Mouse (Mus musculus) T-helper 17 cell (primary cell): ENCODE measurements at regions not wholly inside any gene's neighbourhood (a gene's known extent, or its start where the extent isn't known, plus 50 kb on each side); places are given as distances from the start of the nearest gene placed in this dataset.

ENCODE experiments used
- in situ Hi-C, 2 experiments: fragments of 300-600 bp; cut with MboI, MseI; formaldehyde crosslinking; loops; 1 replicate in 1 of 2; 2 replicates in 1 of 2; pipeline ENCODE4 v1.15.1; 2025; ENCODE audit warnings: high pct_unique_total_duplicates in 2 of 2

DNA sequence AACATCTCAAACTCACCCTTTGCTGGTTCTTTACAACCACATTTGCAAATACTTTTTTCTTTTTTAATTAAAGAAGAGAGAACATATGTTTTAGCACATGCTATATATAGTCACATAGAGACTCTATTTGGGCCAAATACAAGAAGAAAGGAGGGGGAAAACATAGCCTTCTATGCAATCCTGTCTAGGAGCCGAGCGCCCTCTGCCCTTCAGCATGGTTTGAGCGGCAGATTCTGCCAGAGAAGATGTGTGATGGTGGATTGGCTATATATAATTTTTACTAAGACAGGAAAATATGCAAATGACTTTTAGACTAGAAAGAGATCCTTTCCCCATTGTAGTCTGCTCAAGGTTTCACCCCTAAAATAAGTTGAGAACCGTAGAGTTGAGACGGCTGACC lies 60.0 kb upstream of the Myom1 start:
- in situ Hi-C loops: no loop called here

DNA sequence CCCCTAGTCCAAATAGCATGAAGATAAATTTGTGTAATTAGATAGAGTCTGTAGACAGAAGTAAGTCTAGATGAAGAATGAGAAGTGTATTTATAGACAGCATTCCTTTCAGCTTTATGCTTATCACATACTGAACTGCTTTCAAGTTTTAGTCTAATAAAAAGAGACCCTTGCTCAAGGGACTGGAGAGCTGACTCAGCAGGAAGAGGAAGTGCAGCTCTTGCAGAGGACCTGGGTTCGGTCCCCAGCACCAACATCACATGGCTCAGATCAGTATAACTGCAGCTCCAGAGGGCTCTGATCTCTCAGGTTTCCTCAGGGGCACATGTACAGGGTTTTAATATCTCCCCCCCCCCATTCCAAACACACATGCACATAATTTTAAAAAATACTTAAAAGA lies 68.2 kb upstream of the Myom1 start:
- in situ Hi-C loops: no loop called here

DNA sequence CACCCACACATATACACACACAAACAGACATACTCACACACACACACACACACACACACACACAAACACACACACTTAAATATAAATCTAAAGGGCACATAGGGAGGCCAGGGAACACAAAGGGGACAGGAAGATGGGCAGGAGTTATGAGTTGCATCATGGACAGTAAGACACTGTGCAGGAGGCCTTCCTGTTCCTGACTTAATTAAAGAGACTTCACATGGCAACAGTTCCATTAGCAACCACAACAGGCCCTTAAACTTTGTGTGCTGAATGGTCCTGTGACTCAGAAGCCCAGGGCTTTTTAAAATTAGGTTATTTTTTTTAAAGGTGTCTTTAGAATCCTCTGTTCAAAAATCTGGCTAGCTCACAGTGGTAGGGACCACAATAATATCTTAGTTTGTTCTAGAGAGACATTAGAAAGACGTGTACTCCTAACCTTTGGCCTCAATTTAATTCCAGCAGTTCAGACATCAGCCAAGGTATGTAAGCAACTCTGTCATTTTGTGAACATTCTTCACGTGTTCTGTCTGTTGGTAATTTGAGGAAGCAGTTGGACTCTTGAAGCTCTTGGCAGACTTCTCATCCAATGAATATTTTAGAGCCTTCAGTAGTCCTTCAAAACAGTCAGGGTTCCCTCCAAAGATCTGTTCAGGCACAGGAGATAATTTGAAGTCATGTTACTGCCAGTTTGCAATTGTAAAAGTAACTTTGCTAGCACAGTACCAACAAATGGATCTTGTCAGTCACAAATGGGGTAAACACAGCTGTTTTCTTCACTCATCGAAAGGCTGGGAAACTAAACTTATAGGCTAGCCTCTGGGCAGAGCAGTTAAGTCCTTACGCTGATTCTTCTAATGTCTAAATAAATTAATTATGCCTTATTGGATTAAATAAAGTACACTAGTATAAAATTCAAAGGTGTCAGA lies 69.0 kb upstream of the Myom1 start:
- in situ Hi-C loops: no loop called here

GRCm38 (mm10) chr17:70932565-70932964 lies 69.9 kb upstream of the Myom1 start:
- in situ Hi-C loops: no loop called here

DNA sequence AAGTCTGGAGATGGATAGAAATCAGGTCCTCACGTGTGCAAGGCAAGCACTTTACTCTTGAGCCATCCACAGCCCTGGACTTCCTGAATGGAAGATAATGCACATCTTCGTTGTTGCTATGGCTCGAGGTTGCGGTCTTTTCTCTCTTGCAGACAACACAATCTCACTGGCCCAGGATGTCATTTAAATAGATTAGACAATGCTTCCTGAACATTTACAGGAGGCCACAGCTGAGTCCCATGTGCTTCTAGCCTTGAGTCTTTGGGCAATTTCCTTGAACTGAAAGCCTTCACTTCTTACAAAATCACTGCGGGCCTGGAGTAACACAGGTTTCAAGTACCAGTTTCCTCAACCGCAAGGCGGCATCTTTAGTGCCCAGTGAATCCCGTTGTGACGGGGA lies 71.8 kb upstream of the Myom1 start:
- in situ Hi-C loops: no loop called here

DNA sequence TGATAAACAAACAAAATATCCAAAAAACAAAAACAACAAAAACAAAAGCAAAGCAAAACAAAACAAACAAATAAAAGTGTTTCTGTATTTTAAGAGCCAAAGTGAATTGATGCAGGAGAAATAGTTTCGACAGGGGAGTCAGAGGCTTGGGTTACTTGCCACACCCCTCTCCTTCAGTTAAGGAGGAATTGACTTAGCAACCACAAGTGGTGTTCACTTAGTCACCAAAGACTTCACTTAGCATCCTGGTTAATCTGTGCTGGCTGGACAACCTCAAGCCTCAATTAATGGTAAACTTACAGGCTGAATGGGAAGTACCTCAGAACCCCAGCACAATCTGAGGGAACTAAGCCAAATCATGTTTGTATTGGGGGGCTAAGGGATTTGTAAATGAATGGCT lies 72.9 kb upstream of the Myom1 start:
- in situ Hi-C loops: no loop called here

GRCm38 (mm10) chr17:70924565-70925220 lies 71.3 kb upstream of the Tgif1 start:
- in situ Hi-C loops: loop anchor here in 1 of 2 experiments (5.0 kb wide), 1 partner anchor 72 kb away; the partner anchor contains the start of gene Tgif1

DNA sequence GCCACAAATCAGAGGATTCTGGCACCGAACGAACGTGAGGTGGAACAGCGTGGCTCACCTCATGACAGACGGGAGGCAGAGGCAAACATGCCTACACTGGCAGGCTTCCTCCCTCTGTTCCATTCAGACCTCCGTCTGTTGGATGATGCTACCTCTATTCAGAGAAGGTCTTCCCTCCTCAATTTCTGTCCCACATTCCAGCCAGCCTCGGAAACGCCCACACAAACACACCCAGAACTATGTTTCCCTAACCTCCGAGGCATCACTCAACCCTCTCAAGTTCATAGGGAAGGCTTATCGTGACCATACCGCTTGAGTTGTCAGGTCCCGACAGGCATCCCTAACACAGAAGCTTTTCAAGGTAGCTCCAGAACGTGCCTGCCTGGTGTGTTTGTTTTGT lies 68.3 kb upstream of the Tgif1 start:
- in situ Hi-C loops: loop anchor here in 1 of 2 experiments (5.0 kb wide), 1 partner anchor 69 kb away; the partner anchor contains the start of gene Tgif1

- in situ Hi-C loops: loop anchor here in 1 of 2 experiments (5.0 kb wide), 1 partner anchor 68 kb away; the partner anchor contains the start of gene Tgif1
Observed at GRCm38 (mm10) chr17:70920181-70920580, 66.8 kb upstream of the Tgif1 start.

DNA sequence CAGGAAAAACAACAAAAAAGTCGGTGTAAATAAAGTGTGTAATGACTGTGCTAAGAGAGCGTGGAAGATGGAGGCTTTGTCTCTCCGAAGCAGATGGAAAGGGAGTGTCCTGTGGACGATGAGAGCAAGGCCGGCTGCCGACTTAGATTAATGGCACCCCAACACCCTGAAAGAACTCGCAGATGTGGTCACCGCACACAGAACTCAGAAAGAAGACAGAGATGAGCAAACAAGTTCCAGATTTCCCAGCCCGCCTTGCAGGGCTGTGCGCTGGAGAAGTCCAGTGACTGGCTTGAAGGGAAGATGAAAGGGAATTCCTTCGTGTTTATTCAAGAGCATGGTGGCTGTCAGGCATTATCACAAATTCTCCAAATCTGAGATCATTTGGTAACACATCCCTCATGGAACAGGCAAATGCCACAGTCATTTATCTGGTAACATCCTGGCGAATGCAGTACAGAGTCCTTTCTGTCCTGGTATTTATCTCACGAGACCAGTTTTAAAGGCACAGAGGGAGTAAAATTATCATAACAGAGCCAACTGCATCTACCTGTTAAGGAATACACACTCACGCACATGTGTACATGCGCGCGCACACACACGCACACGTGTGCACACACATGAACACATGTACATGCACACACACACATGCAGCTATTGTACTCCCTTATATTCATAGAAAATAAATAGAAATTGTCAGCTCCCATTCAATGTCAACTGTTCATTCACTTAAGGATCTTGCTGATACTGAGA lies 64.0 kb upstream of the Tgif1 start:
- in situ Hi-C loops: loop anchor here in 1 of 2 experiments (10.0 kb wide), 1 partner anchor 1763 kb away; no protein-coding TSS in a partner anchor

- in situ Hi-C loops: loop anchor here in 1 of 2 experiments (10.0 kb wide), 1 partner anchor 1761 kb away; no protein-coding TSS in a partner anchor
Observed at GRCm38 (mm10) chr17:70916089-70916750, 62.9 kb upstream of the Tgif1 start.

DNA sequence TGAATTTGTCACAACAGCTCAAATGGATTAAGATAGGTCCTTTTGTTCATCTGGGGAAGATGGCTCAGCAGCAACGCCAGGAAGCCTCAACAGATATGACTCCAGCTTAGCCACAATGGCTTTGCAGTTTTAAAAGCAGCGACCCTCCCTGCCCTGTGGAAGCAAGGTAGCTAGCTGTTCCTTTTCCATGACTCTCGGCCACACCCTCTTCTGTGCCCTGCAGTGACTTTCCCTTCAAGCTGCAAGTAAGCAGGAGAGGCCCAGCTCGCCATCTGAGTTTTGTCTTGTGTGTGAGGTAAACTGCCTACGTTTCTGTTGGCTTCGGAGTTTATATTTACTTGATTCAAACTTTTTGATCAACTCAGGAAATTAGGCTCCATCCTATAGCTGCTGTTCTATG lies 62.1 kb upstream of the Tgif1 start:
- in situ Hi-C loops: loop anchor here in 1 of 2 experiments (10.0 kb wide), 1 partner anchor 1761 kb away; no protein-coding TSS in a partner anchor

DNA sequence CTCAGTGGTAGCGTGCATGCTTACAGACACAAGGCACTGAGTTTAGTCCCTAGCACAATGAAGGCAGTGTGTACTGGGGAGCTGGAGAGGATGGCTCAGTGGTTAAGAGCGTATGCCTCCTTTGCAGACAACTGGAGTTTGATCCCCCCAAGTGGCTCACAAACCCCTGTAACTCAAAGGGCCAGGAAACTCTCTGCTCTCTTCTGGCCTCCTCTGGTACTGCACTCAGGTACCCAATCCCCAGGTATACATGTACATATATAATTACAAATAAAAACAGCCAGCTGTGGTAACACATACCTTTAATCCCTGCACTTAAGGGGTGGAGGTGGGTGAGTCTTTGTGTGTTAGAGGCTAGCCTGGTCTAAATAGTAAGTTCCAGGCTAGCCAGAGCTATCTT lies 56.9 kb upstream of the Tgif1 start:
- in situ Hi-C loops: loop anchor here in 1 of 2 experiments (5.0 to 10.0 kb wide), 2 partner anchors 33 to 1755 kb away; no protein-coding TSS in a partner anchor

DNA sequence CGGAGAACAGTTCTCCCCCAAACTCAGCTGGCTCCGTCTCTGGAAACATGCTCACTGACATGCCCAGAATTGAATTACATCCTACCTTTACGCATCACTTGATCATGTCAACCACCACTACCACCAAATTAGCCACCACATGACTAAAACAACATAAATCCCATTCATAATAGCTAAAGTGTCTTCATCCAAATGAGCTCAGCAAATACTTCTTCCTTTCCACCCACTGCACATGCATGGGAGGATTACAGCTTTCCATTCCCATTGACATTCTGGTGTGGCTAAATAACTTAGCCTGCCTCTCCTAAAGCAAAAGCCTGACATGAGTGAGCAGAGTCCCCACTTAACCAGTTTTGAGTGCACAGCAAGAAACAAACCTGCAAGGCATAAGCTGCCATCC lies 56.2 kb upstream of the Tgif1 start:
- in situ Hi-C loops: loop anchor here in 1 of 2 experiments (10.0 kb wide), 1 partner anchor 905 kb away; no protein-coding TSS in a partner anchor

DNA sequence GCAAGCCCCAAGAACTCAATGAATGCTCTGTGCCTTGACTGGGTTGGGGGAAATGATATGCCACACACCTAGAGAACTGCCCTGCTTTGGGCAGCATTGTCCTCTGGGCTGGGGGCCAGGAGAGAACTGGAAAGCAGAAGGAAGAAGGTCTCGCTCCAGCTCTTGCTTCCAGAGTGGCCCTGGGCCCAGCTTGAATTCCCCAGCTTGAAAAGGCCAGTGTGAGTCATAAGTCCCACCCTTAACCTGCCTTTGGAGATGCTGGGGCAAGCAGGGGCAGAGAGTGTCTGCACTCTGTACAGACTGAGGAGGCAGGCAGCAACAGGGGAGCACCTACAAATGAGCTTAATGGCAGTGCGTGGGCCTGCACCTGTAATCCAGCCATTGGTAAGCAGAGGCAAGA lies 55.0 kb upstream of the Tgif1 start:
- in situ Hi-C loops: loop anchor here in 1 of 2 experiments (10.0 kb wide), 1 partner anchor 906 kb away; no protein-coding TSS in a partner anchor
